Mouse (Mus musculus): ENCODE measurements around the gene Acaca. TPM values are rescaled to one million over a fixed set of nuclear protein-coding genes. Genes with fewer than 3 reads are reported as not detected.
"Not testable (repeated sequence)": the region's sequence is repeated elsewhere in the genome, so short reads cannot be mapped to it uniquely, and the experiment has no call there.

The Acaca gene
- polyA plus RNA-seq, 1 experiment from 2014 or later: 25.2 TPM

DNA sequence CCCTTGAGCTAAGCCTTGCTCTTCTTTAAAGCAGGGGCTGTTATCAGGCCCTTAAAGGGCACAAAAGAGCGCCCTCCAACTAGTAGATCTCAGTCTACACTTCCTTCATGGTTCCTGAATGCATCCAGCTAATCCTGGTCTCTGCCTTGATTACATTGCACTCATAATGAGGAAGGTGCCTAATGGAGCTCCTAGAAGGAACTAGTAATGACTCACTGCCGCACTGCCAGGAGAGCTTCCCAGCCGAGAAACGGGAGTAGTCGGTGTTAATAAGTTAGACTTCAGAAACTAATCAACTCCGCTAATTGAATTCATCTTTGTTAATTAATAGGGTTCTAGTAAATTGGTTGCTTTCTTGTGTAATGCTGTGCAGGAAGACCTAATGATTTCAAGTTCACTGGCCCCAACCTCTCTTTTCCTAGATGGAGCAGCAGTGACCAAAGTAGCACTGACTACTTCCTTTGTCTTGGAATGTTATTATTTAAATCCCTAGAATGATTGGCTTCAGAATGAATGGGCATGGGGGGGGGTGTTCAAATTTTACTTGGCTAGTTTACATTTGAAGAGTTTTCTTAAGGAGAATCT lies 176.8 kb downstream of the Acaca start:
- Histone ChIP-seq H3K27me3 (no peaks in the 10 kb centered on the region), H3K27ac (replicated peaks) (no peak overlapping the region), H3K36me3 (0 out of 2 replicates have a peak, but pooled peaks cover 7% of the 10 kb centered on the region), H3K4me2 (no peak overlapping the region), H3K4me3 (no peak overlapping the region), H3K9ac (no peak overlapping the region), H3K4me1 (replicated peaks) (no peaks in the 10 kb centered on the region), H3K9me3 (no peaks in the 10 kb centered on the region)
- ATAC-seq (ENCODE audit: low FRiP score, low read depth): no peak
- WGBS: 76% methylated on average over 6 of the region's 6 CpGs

DNA sequence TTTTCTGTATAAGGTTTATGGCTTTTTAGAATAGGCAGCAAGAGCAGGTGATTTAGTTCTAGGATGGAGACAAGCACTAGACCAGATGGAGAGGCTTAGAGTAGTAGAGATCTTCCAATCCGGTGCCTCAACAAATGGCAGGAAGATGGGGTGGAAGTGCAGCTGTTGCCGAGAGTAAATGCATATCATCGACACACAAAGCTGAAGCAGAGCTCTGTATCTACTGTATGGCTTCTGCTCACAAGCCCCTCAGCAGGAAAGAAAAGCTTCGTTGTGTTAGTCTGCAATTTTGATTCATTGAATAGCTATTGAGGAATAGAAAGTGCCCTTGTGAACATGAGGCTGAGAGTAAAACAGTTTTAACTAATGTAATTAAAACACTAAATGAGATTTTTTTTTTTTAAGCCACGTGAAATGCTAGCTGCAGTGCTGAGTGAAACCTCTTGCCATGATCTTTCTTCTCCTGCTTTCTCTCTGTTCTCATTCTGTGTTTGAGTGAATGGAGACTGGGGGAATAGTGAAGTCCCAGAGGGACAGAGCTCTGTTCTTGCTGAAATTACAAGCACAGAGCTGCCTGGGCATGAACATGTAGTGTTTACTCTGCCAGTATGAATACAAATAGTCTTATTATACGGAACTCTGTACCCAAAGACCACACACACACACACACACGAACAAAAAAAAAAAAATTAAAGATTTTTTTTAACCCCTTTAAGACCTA lies 194.7 kb downstream of the Acaca start:
- peak overlapping the region; percentile 70 for H3K27ac ChIP-seq (replicated peaks)
- no peak overlapping the region for H3K9ac ChIP-seq
- H3K36me3 ChIP-seq: peaks cover 13% of the 10 kb centered on the region
- no peak overlapping the region for H3K4me3 ChIP-seq
- 20% methylated on average over 7 of the region's 7 CpGs for WGBS
- H3K4me2 ChIP-seq: no peak overlapping the region
- H3K9me3 ChIP-seq: no peaks in the 10 kb centered on the region
- peaks cover 11% of the 10 kb centered on the region for H3K4me1 ChIP-seq (replicated peaks)
- peak; percentile 45; the same call in 1 of the 2 replicates for ATAC-seq (ENCODE audit: low FRiP score, low read depth)
- H3K27me3 ChIP-seq: no peaks in the 10 kb centered on the region

DNA sequence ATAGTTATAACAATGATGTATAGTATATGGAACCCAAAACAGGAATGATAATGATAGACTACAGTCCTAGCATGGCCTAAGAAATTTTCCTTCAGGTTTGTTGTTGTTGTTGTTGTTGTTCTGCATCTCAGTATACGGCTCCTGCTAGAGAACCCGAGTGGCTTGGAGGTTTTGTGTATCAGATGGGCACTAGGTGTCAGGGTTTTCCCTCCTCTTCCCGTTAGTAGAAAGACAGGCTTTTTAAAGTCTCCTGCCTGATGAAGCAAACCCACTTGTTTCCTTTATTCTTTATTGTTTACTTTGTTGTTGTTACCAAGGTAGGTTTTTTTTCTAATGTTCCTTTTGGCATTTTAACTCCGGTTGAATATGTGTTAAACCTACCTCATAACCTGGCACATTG lies 197.6 kb downstream of the Acaca start:
- Histone ChIP-seq H3K4me1 (replicated peaks) (peaks cover 15% of the 10 kb centered on the region), H3K36me3 (peaks cover 5% of the 10 kb centered on the region; the same call in 1 of the 2 replicates), H3K9me3 (no peaks in the 10 kb centered on the region), H3K4me2 (no peak overlapping the region), H3K9ac (no peak overlapping the region), H3K4me3 (no peak overlapping the region), H3K27me3 (no peaks in the 10 kb centered on the region), H3K27ac (replicated peaks) (no peak overlapping the region)
- ATAC-seq (ENCODE audit: low FRiP score, low read depth): no peak
- 65% methylated on average over 4 of the region's 4 CpGs for WGBS

DNA sequence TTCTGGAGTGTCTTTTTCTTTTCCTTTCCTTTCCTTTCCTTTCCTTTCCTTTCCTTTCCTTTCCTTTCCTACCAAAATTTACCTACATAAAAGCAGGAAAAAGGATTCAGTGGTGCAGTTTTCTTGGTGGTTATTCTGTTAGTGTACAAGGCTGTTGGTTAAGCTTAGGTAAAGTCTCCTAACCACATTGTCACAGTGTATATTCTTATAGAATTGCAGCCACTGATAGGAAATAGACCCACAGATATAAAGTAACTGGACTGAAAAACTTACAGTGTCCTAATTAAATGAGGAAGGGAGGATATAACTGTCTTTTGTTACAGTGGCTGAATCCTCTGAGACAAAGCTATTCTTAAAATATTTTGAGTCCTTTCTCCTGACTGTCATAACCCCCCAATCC lies 202.9 kb downstream of the Acaca start:
- ATAC-seq (ENCODE audit: low FRiP score, low read depth): no peak
- H3K36me3 ChIP-seq: no peaks in the 10 kb centered on the region
- H3K4me2 ChIP-seq: no peak overlapping the region
- no peak overlapping the region for H3K4me3 ChIP-seq
- H3K9me3 ChIP-seq: no peaks in the 10 kb centered on the region
- 0 out of 2 replicates have a peak, but pooled peaks cover 3% of the 10 kb centered on the region for H3K4me1 ChIP-seq (replicated peaks)
- H3K27me3 ChIP-seq: no peaks in the 10 kb centered on the region
- no peak overlapping the region for H3K27ac ChIP-seq (replicated peaks)
- H3K9ac ChIP-seq: no peak overlapping the region

DNA sequence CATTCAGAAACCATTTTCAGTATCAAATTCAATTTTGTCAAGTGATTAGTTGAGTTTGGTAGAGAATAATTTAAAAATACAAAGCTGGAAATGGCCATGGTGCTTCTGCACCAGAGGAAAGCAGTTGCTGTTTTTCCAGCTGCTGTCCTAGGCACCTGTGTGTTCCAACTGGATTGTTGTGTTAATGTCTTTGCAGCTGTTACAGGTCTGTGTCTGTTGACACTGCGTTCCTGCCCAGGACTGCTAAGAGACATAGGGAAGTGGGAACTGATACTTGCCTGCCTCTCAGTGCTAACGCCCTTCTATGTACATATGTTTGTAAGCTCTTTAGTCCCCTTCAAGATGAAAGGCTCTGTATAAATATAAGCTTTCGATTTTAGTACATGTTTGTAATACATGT lies 203.4 kb downstream of the Acaca start:
- no peak overlapping the region for H3K9ac ChIP-seq
- no peak for ATAC-seq (ENCODE audit: low FRiP score, low read depth)
- no peaks in the 10 kb centered on the region for H3K9me3 ChIP-seq
- H3K4me1 ChIP-seq (replicated peaks): 0 out of 2 replicates have a peak, but pooled peaks cover 3% of the 10 kb centered on the region
- H3K4me2 ChIP-seq: no peak overlapping the region
- no peaks in the 10 kb centered on the region for H3K36me3 ChIP-seq
- WGBS: 81% methylated on average over 3 of the region's 3 CpGs
- no peaks in the 10 kb centered on the region for H3K27me3 ChIP-seq
- H3K27ac ChIP-seq (replicated peaks): no peak overlapping the region
- no peak overlapping the region for H3K4me3 ChIP-seq

DNA sequence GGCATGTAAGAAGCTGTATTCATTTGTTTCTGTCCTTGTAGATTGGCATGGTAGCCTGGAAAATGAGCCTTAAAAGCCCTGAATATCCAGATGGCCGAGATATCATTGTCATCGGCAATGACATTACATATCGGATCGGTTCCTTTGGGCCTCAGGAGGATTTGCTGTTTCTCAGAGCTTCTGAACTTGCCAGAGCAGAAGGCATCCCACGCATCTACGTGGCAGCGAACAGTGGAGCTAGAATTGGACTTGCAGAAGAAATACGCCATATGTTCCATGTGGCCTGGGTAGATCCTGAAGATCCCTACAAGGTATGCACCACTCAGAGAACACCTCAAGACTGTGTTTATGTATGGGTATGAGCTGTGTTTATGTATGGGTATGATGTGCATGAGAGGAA lies 208.8 kb downstream of the Acaca start:
- H3K9me3 ChIP-seq; H3K36me3 ChIP-seq; H3K27me3 ChIP-seq; H3K9ac ChIP-seq; H3K4me2 ChIP-seq; H3K27ac ChIP-seq (replicated peaks); ATAC-seq (ENCODE audit: low FRiP score, low read depth); H3K4me1 ChIP-seq (replicated peaks); H3K4me3 ChIP-seq: not testable (repeated sequence)
- WGBS: 94% methylated on average over 8 of the region's 8 CpGs

DNA sequence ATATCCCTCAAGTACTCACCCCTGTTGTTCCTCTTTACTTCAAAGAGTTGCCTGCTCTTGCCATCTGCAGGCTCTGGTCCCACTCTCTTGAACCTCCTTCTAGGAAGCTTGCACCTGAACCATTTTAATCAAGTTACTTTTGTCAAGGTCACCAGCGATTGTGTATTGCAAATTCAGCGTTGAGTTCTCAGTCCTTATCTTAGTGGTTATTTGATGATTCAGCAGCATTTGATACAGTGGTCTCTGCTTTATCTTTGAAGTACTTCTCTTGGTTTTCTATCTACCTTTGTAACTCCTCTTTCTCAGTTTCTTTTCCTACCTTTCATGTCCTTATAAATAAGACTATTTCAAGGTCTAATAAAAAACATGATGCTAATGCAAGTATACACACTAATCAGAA lies 211.2 kb downstream of the Acaca start:
- H3K4me3 ChIP-seq: no peak overlapping the region
- 90% methylated on average over 2 of the region's 2 CpGs for WGBS
- H3K36me3 ChIP-seq: peaks cover 9% of the 10 kb centered on the region; the same call in 1 of the 2 replicates
- H3K4me2 ChIP-seq: no peak overlapping the region
- H3K27me3 ChIP-seq: no peaks in the 10 kb centered on the region
- no peaks in the 10 kb centered on the region for H3K9me3 ChIP-seq
- H3K4me1 ChIP-seq (replicated peaks): 0 out of 2 replicates have a peak, but pooled peaks cover 7% of the 10 kb centered on the region
- ATAC-seq (ENCODE audit: low FRiP score, low read depth): no peak
- H3K27ac ChIP-seq (replicated peaks): no peak overlapping the region
- no peak overlapping the region for H3K9ac ChIP-seq

DNA sequence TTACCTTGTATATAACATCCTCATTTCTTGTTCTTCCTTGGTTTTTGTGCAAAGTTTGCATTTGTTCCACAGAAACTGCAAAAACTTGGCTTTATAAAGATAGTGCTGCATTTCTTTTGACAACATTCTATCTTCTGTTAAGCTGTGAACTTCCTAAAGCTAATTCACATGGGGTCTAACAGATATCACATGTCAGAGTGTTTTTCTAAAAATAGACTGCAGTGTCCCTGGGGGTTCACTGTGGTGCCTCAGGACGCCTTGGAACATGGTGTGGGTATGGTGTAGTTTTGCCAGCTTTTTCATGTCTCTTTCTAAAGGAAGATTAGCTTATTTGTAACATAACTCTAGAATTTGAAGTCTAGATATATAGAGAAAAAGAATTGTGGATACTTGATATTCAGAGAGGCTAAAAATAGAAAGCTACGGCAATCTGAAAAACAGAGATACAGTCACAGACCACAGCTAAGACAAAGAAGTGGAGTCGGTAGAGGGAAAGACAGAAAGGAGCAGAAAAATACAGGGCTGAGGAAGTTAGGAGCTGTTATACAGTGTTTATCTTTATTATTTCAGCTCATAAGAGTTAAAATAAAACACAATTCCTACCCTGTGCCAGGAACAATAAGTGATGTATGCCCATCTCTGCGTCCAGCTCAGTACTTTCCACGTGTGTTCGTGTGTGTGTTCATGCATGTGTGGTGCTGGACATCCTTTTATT lies 215.2 kb downstream of the Acaca start:
- Histone ChIP-seq H3K36me3 (no peaks in the 10 kb centered on the region), H3K4me1 (replicated peaks) (peaks cover 23% of the 10 kb centered on the region), H3K27ac (replicated peaks) (no peak overlapping the region), H3K9ac (no peak overlapping the region), H3K4me3 (no peak overlapping the region), H3K4me2 (no peak overlapping the region), H3K27me3 (no peaks in the 10 kb centered on the region), H3K9me3 (no peaks in the 10 kb centered on the region)
- no peak for ATAC-seq (ENCODE audit: low FRiP score, low read depth)
- 72% methylated on average over 6 of the region's 6 CpGs for WGBS

DNA sequence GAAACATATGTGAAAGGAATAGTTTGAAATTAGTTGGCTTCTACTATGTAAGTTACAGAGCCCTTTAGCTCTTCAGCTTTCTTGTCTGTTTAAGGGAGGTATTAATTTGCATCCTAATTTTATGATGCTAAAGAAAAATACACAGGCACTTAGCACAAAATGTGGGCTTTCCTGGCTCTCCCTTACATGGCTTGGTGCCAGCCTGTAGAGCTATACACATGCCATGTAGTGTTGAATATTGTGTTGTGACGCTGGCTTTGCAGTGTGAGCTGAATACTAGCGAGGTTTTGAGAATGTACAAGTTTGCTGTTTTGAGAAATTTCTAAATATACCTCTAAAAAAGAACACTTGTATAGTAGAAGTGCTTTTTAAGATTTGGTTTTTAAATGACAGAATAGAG lies 218.3 kb downstream of the Acaca start:
- no peaks in the 10 kb centered on the region for H3K27me3 ChIP-seq
- H3K9ac ChIP-seq: no peak overlapping the region
- WGBS: 49% methylated on average over 2 of the region's 2 CpGs
- H3K36me3 ChIP-seq: no peaks in the 10 kb centered on the region
- H3K9me3 ChIP-seq: no peaks in the 10 kb centered on the region
- ATAC-seq (ENCODE audit: low FRiP score, low read depth): no peak
- H3K27ac ChIP-seq (replicated peaks): peak overlapping the region; percentile 55; the same call in 1 of the 2 replicates
- H3K4me2 ChIP-seq: no peak overlapping the region
- peaks cover 40% of the 10 kb centered on the region for H3K4me1 ChIP-seq (replicated peaks)
- no peak overlapping the region for H3K4me3 ChIP-seq

DNA sequence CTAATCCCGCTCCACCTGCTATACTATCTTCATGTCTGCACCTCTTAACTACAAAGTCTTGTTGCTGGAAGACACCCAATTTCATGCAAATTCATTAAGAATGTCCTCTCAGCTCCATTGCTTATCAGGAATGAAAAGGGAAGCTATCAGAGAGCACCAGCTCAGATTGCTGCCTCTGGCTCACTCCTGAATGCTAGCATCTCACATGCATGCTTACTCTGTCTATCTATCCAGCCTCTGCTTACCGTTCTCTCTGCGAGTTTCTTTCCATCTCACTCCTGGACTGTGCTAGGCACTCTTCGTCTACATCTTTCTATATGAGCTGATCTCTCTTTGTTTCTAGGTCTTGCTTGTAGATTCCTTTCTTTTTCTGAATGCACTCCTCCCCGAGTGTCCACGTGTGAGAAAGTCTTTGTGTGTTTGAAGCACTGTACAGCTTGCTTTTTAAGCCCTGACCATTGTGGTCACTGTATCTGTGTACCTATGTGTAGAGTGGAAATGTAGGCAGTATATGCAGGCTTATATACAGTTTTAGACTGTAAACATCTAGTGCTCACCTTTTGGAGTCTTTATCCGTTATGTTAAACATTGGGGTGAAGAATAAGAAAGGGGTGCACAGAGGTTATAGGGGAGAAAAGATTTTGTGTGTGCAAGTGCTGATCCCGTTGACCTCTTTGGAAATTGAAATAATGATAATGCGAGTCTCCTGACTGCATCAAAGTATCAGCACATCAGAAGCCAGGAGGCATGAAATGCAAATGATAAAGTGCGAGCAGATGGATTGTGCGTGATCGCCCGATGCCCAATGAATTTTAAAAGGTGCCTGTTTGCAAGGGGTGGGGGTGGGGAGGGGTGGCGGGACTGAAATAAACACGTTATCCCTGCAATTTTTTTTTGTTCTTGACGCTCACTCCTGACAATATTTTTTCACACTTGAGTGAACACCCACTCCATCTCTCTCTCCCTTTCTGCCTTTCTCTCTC lies 219.7 kb downstream of the Acaca start:
- H3K36me3 ChIP-seq: no peaks in the 10 kb centered on the region
- H3K9ac ChIP-seq: no peak overlapping the region
- peak overlapping the region; percentile 66 for H3K27ac ChIP-seq (replicated peaks)
- ATAC-seq (ENCODE audit: low FRiP score, low read depth): no peak
- no peak overlapping the region for H3K4me3 ChIP-seq
- no peaks in the 10 kb centered on the region for H3K27me3 ChIP-seq
- no peaks in the 10 kb centered on the region for H3K9me3 ChIP-seq
- H3K4me2 ChIP-seq: peak overlapping the region; percentile 34
- 28% methylated on average over 16 of the region's 16 CpGs for WGBS
- H3K4me1 ChIP-seq (replicated peaks): peaks cover 40% of the 10 kb centered on the region

DNA sequence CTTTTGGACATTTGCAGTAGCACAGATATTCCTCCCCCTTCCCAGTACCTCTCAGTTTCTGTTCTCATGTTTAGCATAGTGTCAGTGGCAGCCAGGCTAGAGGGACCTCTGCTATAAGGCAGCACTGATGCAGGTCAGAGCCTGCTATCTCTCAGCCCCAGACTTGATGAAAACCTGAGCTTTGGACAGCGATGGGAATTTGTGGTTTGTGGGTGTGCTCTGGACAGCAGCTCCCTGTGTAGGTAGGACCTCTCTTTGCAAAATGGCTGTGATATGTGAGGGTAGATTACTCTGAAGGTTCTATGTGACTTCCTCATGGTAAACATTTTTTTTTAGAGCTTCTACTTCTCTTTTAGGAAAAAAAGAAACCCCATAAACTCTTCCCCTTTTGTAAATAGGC lies 221.7 kb downstream of the Acaca start:
- no peak overlapping the region for H3K4me2 ChIP-seq
- WGBS: 83% methylated on average over 1 of the region's 1 CpGs
- no peaks in the 10 kb centered on the region for H3K36me3 ChIP-seq
- no peaks in the 10 kb centered on the region for H3K9me3 ChIP-seq
- H3K9ac ChIP-seq: no peak overlapping the region
- H3K4me3 ChIP-seq: no peak overlapping the region
- H3K4me1 ChIP-seq (replicated peaks): peaks cover 34% of the 10 kb centered on the region
- 0 out of 2 replicates have a peak overlapping the region, but pooled peaks have one; percentile 30 for H3K27ac ChIP-seq (replicated peaks)
- H3K27me3 ChIP-seq: no peaks in the 10 kb centered on the region
- ATAC-seq (ENCODE audit: low FRiP score, low read depth): no peak
